Comparison of ENCODE assay signal across 13 mouse cellular contexts in the genomic region with DNA sequence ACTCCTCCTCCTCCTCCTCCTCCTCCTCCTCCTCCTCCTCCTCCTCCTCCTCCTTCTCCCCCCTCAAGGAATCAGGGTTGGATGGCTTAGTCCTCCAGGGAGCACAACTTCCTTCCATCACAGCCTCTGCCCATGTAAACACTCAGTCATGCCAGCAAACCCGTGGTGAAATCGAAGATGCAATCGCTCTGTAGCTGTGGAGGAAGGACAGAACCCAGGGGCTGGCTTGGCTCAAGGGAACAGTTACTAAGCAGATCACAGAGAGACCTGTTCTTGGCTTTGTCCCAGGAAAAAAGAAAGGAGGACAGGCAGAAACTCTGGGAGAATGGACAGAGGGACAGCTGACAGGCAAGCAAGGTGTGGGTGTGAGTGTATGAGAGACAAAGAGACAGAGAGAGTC.
DNase-seq lines count a peak whose midpoint lies in the region; ATAC-seq and TF ChIP-seq lines count a peak whose summit lies in the region.
"Had no signal": no experiment of that assay in that cellular context is flagged by ENCODE, and none has a peak within 500 bp of the region (broad histone marks: within the 10 kb centered on the region; RNA-seq: fewer than 3 reads in every experiment).

No protein-coding gene starts in this region.

- no peaks in the 10 kb centered on the region for H3K36me3 ChIP-seq in intestine, embryonic 14.5 days (ENCODE audit: control insufficient read depth, insufficient read depth, low read length)
- no peaks in the 10 kb centered on the region for H3K36me3 ChIP-seq in intestine, postnatal 0 days (ENCODE audit: control insufficient read depth, insufficient read depth)
- H3K36me3 ChIP-seq in embryonic facial prominence, embryonic 10.5 days (replicated peaks): no peaks in the 10 kb centered on the region
- H3K36me3 ChIP-seq: intestine, embryonic 15.5 days had no signal

- no peak overlapping the region for H3K9ac ChIP-seq in intestine, embryonic 14.5 days (ENCODE audit: low read length)
- no peak overlapping the region for H3K9ac ChIP-seq in intestine, postnatal 0 days (ENCODE audit: low read depth, low read length)
- H3K9ac ChIP-seq: intestine, embryonic 15.5 days; liver, embryonic 14.5 days had no signal

- H3K4me1 ChIP-seq in intestine, embryonic 14.5 days (replicated peaks; ENCODE audit: control insufficient read depth, insufficient read depth, low read length): peaks cover 11% of the 10 kb centered on the region
- H3K4me1 ChIP-seq in intestine, postnatal 0 days (replicated peaks; ENCODE audit: control insufficient read depth, insufficient read depth, low read length): no peaks in the 10 kb centered on the region
- peaks cover 30% of the 10 kb centered on the region for H3K4me1 ChIP-seq in embryonic facial prominence, embryonic 10.5 days

- no peak overlapping the region for H3K27ac ChIP-seq in intestine, embryonic 14.5 days (ENCODE audit: low read depth)
- no peak overlapping the region for H3K27ac ChIP-seq in intestine, postnatal 0 days (ENCODE audit: low read depth, low read length)
- H3K27ac ChIP-seq in embryonic facial prominence, embryonic 10.5 days (replicated peaks): peak overlapping the region; percentile 66
- H3K27ac ChIP-seq: intestine, embryonic 15.5 days; liver, embryonic 14.5 days had no signal

- TF ChIP-seq CTCF in intestine, postnatal 0 days (IDR thresholded peaks at IDR 0.05; ENCODE audit: low read depth): no peak

- no peak overlapping the region for H3K4me2 ChIP-seq in intestine, embryonic 14.5 days (ENCODE audit: low read length)
- no peak overlapping the region for H3K4me2 ChIP-seq in intestine, postnatal 0 days (replicated peaks; ENCODE audit: low read depth)
- H3K4me2 ChIP-seq: intestine, embryonic 15.5 days had no signal

- no peaks in the 10 kb centered on the region for H3K9me3 ChIP-seq in intestine, embryonic 14.5 days (ENCODE audit: control insufficient read depth, low read length)
- H3K9me3 ChIP-seq in intestine, postnatal 0 days (ENCODE audit: control insufficient read depth): no peaks in the 10 kb centered on the region
- H3K9me3 ChIP-seq in embryonic facial prominence, embryonic 10.5 days: no peaks in the 10 kb centered on the region
- H3K9me3 ChIP-seq: intestine, embryonic 15.5 days had no signal

- H3K4me3 ChIP-seq in intestine, embryonic 14.5 days (ENCODE audit: low read depth, low read length): no peak overlapping the region
- no peak overlapping the region for H3K4me3 ChIP-seq in intestine, postnatal 0 days (ENCODE audit: low read depth, low read length)
- H3K4me3 ChIP-seq in embryonic facial prominence, embryonic 10.5 days: no peak overlapping the region
- H3K4me3 ChIP-seq: intestine, embryonic 15.5 days had no signal

- DNase-seq in adrenal gland, adult 2 months: peak; percentile 21
- no peak for DNase-seq in adrenal gland, adult 8-10 months
- DNase-seq in intestine, embryonic 14.5 days (ENCODE audit: low spot score): no peak
- DNase-seq in embryonic facial prominence, embryonic 10.5 days (ENCODE audit: low spot score): no peak
- DNase-seq in lung, postnatal 36 days: peak; percentile 56
- DNase-seq in spleen, adult 18-20 months: no peak
- DNase-seq: cerebellum, postnatal 36 days; kidney, postnatal 36 days; thymus, postnatal 14 days had no signal

- H3K27me3 ChIP-seq in intestine, embryonic 14.5 days (replicated peaks; ENCODE audit: control insufficient read depth, insufficient read depth, low read length): no peaks in the 10 kb centered on the region
- no peaks in the 10 kb centered on the region for H3K27me3 ChIP-seq in intestine, postnatal 0 days (replicated peaks; ENCODE audit: control insufficient read depth, insufficient read depth, low read length)
- no peaks in the 10 kb centered on the region for H3K27me3 ChIP-seq in embryonic facial prominence, embryonic 10.5 days (replicated peaks; ENCODE audit: low read depth, poor library complexity, severe bottlenecking)
- H3K27me3 ChIP-seq: intestine, embryonic 15.5 days had no signal

- ATAC-seq in intestine, embryonic 14.5 days (replicated peaks; ENCODE audit: low FRiP score, low TSS enrichment, low read depth): peak; percentile 40; the same call in 1 of the 2 replicates
- no peak for ATAC-seq in intestine, postnatal 0 days
- ATAC-seq in CD4-positive, CD25-positive, alpha-beta regulatory T cell, adult 4 months: no peak
- ATAC-seq: intestine, embryonic 15.5 days had no signal

- 32% methylated on average over 3 of the region's 3 CpGs for WGBS in intestine, embryonic 14.5 days
- 46% methylated on average over 3 of the region's 3 CpGs for WGBS in intestine, postnatal 0 days
- WGBS in embryonic facial prominence, embryonic 10.5 days: 83% methylated on average over 3 of the region's 3 CpGs

Comparison
In these comparisons a context has a peak if more than half of its experiments do, and no peak if none do; other contexts are left out.
1. DNase-seq: peak in adrenal gland, adult 2 months (single experiment) and lung, postnatal 36 days (single experiment); none in adrenal gland, adult 8-10 months (single experiment), intestine, embryonic 14.5 days (single experiment), embryonic facial prominence, embryonic 10.5 days (single experiment) and spleen, adult 18-20 months (0 of 2).